In the genomic region with DNA sequence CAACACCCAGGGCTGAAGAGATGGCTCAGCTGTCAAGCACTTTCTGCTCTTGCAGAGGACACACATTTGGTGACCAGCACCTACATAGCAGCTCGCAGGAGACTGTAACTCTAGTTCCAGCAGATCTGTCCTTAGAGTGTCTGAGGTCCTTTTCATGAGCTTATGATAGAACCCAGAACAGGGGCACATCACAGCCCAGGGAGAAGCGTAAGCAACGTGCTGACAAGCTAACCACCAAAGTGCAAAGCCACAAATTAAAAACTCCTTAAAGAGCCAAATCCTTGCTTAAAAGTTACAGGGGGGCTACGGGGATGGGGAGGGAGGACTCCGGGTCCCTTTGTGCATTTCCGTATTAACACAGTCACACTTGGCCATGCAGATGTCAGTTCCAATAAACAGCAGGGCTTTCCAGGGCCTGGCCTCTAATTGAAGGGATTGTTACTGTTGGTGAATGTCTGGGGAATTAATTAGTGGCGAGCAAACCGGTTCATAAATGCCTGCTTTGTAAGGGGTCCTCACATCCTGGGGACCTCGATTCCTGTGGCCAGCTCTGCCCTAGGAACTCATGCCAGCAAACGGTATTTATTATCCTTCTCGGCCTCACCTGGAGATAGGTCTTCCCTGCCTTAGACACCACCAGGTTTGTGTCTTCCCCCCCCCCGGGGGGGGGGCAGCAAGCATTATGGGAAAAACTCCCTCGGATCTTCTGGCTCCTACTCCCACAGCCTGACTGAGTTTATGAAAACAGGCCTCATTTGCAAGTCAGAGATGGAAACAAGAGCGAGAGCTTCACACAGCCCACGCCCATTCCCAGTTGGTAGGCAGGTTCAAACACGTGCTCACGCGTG, we compare ENCODE assay signal across 10 mouse cellular contexts.
DNase-seq lines count a peak whose midpoint lies in the region; ATAC-seq and TF ChIP-seq lines count a peak whose summit lies in the region.
"Had no signal": no experiment of that assay in that cellular context is flagged by ENCODE, and none has a peak within 500 bp of the region (broad histone marks: within the 10 kb centered on the region; RNA-seq: fewer than 3 reads in every experiment).

No protein-coding gene starts in this region.

- TF ChIP-seq POLR2A in heart, adult 2 months (IDR thresholded peaks at IDR 0.05; ENCODE audit: insufficient read depth, low read depth, low read length) = 0 out of 2 replicates have a peak, but pooled peaks have one; percentile 39
- no peak for TF ChIP-seq POLR2A in lung, adult 2 months (IDR thresholded peaks at IDR 0.05; ENCODE audit: borderline replicate concordance, extremely low read depth, low read depth, low read length)

- no peaks in the 10 kb centered on the region for H3K9me3 ChIP-seq in heart, embryonic 12.5 days (replicated peaks)
- H3K9me3 ChIP-seq: lung, embryonic 15.5 days had no signal

- no peaks in the 10 kb centered on the region for H3K79me2 ChIP-seq in heart, adult 2 months (replicated peaks; ENCODE audit: control insufficient read depth, insufficient read depth, low read length)

- no peak for ATAC-seq in heart, embryonic 12.5 days (ENCODE audit: insufficient number of reproducible peaks, low FRiP score)
- peak; percentile 67 for ATAC-seq in frontal cortex, adult (ENCODE audit: low TSS enrichment)

- DNase-seq in heart, adult 2 months = peak; percentile 30 to 37
- peak; percentile 62 to 71 for DNase-seq in layer of hippocampus, postnatal 36 days
- DNase-seq in right cerebral cortex, adult 18-20 months = peak; percentile 91
- no peak for DNase-seq in spleen, postnatal 14 days (ENCODE audit: low spot score in 2 of 2)
- DNase-seq in lung, adult 2 months = no peak
- no peak for DNase-seq in testis, postnatal 14 days (ENCODE audit: low spot score)
- DNase-seq: thymus, postnatal 25 days had no signal

- intact Hi-C loops in heart, adult 2 months (cut with DNase I) = loop anchor here (5.0 kb wide), 1 partner anchor 555 kb away; no protein-coding TSS in a partner anchor

- TF ChIP-seq EP300 in heart, adult 2 months (IDR thresholded peaks at IDR 0.05; ENCODE audit: insufficient read depth, low read depth, low read length) = peak; percentile 68; the same call in 1 of the 2 replicates

- no peak overlapping the region for H3K4me3 ChIP-seq in heart, adult 2 months
- no peak overlapping the region for H3K4me3 ChIP-seq in heart, embryonic 12.5 days
- H3K4me3 ChIP-seq in lung, adult 2 months (replicated peaks; ENCODE audit: extremely low read depth, low read depth, low read length) = no peak overlapping the region
- H3K4me3 ChIP-seq: lung, embryonic 15.5 days had no signal

- no peaks in the 10 kb centered on the region for H3K27me3 ChIP-seq in heart, adult 2 months (ENCODE audit: control insufficient read depth, insufficient read depth, low read length)
- no peaks in the 10 kb centered on the region for H3K27me3 ChIP-seq in heart, embryonic 12.5 days (replicated peaks)
- H3K27me3 ChIP-seq: lung, embryonic 15.5 days had no signal

- H3K4me1 ChIP-seq in heart, adult 2 months (ENCODE audit: control insufficient read depth, insufficient read depth, low read length) = peaks cover 28% of the 10 kb centered on the region
- peaks cover 43% of the 10 kb centered on the region for H3K4me1 ChIP-seq in heart, embryonic 12.5 days (replicated peaks)
- H3K4me1 ChIP-seq in lung, adult 2 months (ENCODE audit: control insufficient read depth, insufficient read depth, low read length) = peaks cover 4% of the 10 kb centered on the region; the same call in 1 of the 2 replicates

- 50% methylated on average over 18 of the region's 18 CpGs for WGBS in heart, adult 2 months
- WGBS in heart, embryonic 12.5 days = 57% methylated on average over 18 of the region's 18 CpGs
- 77% methylated on average over 18 of the region's 18 CpGs for WGBS in lung, adult 2 months

- H3K36me3 ChIP-seq in heart, adult 2 months (ENCODE audit: control insufficient read depth, insufficient read depth, low read length) = no peaks in the 10 kb centered on the region
- H3K36me3 ChIP-seq in heart, embryonic 12.5 days = no peaks in the 10 kb centered on the region
- H3K36me3 ChIP-seq: lung, embryonic 15.5 days had no signal

- no peak overlapping the region for H3K4me2 ChIP-seq in heart, embryonic 12.5 days
- H3K4me2 ChIP-seq: lung, embryonic 15.5 days had no signal

- peak overlapping the region; percentile 92 for H3K27ac ChIP-seq in heart, adult 2 months
- no peak overlapping the region for H3K27ac ChIP-seq in heart, embryonic 12.5 days (ENCODE audit: poor library complexity, severe bottlenecking)
- H3K27ac ChIP-seq: lung, embryonic 15.5 days had no signal

- no peak for TF ChIP-seq CTCF in heart, adult 2 months (IDR thresholded peaks at IDR 0.05)
- TF ChIP-seq CTCF in lung, adult 2 months (IDR thresholded peaks at IDR 0.05; ENCODE audit: insufficient read depth, low read length) = no peak

- H3K9ac ChIP-seq in heart, adult 2 months (ENCODE audit: low read depth, low read length) = no peak overlapping the region
- no peak overlapping the region for H3K9ac ChIP-seq in heart, embryonic 12.5 days
- H3K9ac ChIP-seq: lung, embryonic 15.5 days had no signal

Comparison
In these comparisons a context has a peak if more than half of its experiments do, and no peak if none do; other contexts are left out.
1. DNase-seq: peak in heart, adult 2 months (2 of 2), layer of hippocampus, postnatal 36 days (2 of 2) and right cerebral cortex, adult 18-20 months (single experiment); none in spleen, postnatal 14 days (0 of 2), lung, adult 2 months (single experiment) and testis, postnatal 14 days (single experiment).